Mouse (Mus musculus) E14TG2a.4 (cell line): ENCODE results near the gene Sema4c.

ENCODE experiments used
- CTCF ChIP-seq: conservative IDR thresholded peaks from 2 replicates; pipeline ENCODE4 v1.5.1; 2014; ENCODE audit warnings: low read length
- NANOG ChIP-seq: IDR thresholded peaks from 2 replicates; pipeline ENCODE4 v1.6.1; 2014; ENCODE audit warnings: borderline replicate concordance, low read length, mixed read lengths

GRCm38 (mm10) chr1:36567818-36568603, 9.9 kb upstream of the Sema4c start:
- TF ChIP-seq CTCF (no peak), NANOG (no peak)
